Mouse (Mus musculus): ENCODE data around the gene Tmem129.

The Tmem129 gene

GRCm38 (mm10) chr5:33657787-33658663, at the start of gene Tmem129, which contains the start of gene Tacc3:
TSS of gene Tmem129 (minus strand) at chr5:33658416.
TSS of gene Tacc3 (plus strand) at chr5:33658128.
- DNase-seq = peak; percentile 99

- DNase-seq = peak in 1 of 2 experiments; percentile 58
These were observed 48.9 kb upstream of the Tmem129 start for GRCm38 (mm10) chr5:33707163-33707562.

DNA sequence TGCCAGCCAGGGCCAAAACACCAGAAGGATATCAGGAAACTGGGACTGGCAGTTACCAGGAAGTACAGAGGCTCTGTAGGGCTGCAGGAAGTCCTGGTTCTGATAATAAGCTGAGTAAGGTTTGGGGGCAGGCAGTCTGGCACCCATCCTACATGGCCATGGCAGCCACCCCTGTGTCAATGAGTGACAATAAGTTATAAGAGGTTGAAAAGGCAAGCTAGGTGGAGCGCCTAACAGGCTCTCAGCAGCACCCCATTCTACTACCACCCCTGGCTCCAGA, 48.1 kb upstream of the Tmem129 start:
- DNase-seq = peak in 1 of 2 experiments; percentile 54

DNA sequence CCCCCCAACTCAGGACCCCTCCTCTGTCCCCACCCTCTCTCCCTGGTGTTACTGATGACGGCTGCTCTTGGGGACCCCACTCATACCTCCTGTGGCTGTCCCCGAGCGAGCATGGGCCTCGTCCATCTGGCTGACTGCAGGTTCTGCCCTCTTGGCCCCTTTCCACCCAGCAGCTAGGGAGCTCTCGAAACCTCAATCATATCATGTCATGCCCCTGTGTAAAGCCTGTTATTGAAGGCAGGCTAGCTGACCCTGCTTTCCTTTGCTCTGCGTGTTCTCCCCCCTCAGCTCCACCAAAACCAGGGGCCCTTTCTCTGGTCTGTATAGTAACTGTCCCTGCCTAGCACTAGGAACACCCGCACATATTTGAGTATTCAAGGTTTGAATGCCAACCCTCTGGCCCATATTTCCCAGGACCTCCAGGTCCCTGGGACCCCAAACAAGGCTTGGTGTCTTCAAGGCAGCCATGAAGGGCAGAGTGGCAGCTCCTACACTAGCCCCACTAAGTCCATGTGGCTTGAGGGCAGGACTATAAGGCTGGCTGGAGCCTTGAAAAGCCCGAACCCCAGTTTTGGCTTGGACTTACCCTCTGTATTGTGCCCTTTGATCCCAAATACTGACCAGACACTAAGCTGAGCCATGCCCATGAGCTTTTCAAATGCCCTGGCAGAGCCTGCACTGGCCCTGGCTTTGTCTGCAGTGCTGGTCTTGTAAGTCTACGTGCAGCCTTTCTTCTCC, 47.6 kb upstream of the Tmem129 start:
- no peak for DNase-seq

GRCm38 (mm10) chr5:33704945-33705611, 46.9 kb upstream of the Tmem129 start:
- DNase-seq = no peak

- DNase-seq = no peak
These were observed 45.8 kb upstream of the Tmem129 start for GRCm38 (mm10) chr5:33703999-33704398.

DNA sequence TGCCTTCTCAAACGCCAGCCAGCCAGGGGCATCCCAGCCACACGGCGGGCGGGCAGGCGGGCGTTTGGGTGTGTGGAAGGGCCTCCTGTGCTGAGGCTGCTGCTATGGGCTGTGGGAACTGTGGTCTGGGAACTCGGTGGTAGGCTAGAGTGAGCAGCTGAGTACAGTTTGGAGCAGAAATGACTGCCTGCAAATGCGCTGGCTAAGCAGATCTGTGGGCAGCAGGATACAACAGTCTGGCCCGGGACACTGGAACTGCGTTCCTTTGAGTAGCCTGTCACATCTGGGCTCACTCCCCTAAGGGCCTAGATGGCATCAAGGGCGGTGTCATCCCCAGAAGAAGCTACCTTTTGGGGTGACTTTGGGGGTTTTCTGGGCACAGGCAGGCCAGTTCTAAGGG, 43.6 kb upstream of the Tmem129 start:
- DNase-seq = no peak

DNA sequence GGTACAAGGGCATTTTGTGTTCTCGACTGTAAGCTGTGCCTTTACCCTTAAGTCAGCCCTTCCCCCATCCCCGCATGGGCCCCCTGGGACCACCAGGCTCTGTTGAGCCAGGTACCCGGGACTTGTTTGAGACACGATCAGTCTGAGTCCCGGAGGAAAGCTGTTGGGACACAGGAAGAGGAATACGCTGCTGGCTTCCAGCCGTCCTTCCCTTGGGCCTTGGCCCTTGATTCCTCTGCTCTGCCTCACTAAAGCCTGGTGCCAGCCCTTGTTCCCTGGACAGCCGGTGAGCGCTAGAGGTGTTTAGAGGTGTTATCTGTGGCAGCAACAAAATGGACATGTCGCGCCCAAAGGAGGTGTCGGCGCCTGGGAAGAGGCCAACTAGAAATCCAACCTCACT, 41.8 kb upstream of the Tmem129 start:
- DNase-seq = no peak

GRCm38 (mm10) chr5:33698669-33699068, 40.5 kb upstream of the Tmem129 start:
- no peak for DNase-seq

DNA sequence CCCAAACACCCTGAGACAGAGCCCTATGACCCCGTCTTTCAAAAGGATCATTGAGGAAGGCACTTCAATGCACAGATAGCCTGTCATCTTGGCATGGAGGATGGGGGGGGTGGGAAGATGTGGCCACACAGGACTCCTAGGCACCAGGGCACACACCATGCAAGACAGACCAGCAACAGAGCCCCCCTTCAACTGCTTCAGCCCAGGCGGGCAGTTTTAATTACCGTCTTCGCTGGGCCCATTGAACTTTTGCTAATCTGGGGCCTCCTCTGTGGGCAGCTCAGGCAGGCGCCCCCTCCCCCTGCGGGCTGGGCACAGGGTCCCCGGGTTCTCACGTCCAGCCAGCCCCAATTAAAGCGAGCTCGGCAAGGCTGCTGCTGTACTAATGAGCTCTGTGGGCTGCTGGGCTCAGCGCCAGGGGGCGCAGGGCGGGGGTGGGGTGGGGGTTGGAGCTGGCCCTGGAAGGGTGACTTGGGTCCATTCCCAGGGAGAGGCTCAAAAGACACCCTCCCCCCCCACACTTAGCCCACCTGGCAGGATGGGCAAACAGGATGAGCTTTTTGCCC, 39.8 kb upstream of the Tmem129 start:
- DNase-seq = no peak

- DNase-seq = no peak
These were observed 39.3 kb upstream of the Tmem129 start for GRCm38 (mm10) chr5:33697534-33697933.

GRCm38 (mm10) chr5:33696430-33696829, 38.2 kb upstream of the Tmem129 start:
- peak; percentile 83 to 89 for DNase-seq

- no peak for DNase-seq
These were observed 37.5 kb upstream of the Tmem129 start for GRCm38 (mm10) chr5:33695718-33696121.

DNA sequence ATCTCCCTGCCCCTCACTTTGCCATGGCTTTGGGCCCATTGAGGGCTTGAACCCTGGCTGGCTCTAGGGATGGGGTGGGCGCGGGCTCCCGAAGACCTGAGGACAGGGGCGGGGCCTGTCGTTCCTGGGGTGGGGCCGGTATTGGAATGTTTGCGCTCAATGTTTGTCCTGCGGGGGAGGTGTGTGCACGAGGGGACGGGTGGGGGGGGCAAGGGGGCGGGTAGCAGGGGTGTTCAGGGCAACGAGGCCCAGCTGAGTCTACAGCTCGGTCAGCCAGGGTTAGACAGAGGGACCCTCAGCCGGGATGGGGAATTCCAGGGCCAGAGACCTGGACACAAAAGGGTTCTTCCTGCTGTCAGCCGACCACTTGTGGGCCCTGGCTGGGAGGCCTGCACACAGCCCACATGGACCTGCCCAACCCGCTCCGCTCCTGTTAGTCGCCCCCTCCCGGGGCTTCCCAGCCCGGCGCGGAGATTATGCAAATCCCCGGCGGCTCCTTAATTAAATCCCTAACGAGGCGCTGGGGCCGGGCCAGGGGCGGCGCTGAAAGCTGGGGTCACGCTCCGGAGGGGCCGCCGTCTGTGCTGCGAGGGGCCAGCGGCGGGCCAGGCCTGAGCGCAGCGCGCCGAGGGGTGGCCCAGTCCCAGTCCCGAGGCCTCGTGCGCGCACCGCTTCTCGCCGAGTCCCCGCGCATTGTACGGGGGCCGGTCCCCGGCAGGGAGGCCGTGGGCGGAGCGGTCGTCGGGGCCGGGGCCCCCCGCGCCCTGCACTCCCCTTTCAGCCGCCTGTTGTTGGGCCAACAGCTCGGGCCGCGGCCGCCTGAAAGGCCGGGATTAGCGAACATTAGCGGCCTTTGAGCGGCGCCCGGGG, 36.9 kb upstream of the Tmem129 start:
- peak; percentile 79 to 89 for DNase-seq

GRCm38 (mm10) chr5:33694461-33694847, 36.2 kb upstream of the Tmem129 start:
- peak in 1 of 2 experiments; percentile 58 for DNase-seq

DNA sequence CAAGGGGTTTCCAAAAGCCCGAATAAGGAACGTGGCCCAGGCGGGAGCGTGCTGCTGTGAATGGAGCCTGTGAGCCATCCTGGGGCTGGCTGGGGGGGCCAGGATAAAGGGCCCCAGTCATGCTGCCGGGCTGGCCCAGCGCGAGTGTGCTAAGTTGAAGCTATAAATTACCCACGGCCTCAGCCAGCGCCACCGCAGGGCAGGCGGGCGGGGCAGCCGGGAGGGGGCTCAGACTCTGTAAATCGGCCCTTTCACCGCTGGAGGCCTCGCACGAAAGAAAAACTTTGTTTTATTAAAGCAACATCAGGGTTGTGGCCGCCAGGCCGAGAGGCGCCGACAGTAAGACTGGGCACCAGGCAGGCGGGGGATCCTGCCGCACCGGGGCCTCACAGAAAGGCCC, 34.2 kb upstream of the Tmem129 start:
- DNase-seq = peak in 1 of 2 experiments; percentile 60

- peak; percentile 84 to 87 for DNase-seq
These were observed 31.8 kb upstream of the Tmem129 start for GRCm38 (mm10) chr5:33689852-33690645.

DNA sequence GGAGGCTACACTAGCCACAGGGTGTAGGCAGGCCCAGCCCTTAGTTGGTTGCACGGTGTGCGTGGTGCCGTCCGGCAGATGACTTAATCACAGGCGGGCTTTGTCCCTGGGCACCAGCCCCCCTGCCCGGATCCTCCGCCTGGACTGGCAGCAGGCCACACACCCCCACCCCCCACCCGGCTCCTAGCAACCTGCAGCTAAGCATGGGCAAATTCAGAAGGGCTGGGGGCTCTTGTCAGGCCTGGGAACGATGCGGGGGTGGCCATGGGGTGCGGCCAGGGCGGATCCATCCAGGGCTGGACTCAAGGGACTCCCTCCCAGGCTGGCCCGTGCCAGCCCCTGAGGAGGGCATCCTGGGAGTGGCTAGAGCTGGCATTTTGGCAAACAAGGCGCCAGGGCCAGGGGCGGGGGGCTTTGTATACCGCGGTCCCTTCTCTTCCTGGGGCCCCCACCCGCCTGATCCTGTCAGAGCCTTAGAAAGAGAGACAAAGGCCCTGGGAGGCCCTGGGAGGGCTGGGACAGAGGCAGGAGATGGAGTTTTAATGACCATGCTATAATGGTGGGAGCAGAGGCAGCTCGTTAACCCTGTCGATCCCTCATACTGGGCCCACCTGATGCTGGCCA, 31.1 kb upstream of the Tmem129 start:
- DNase-seq = peak; percentile 77 to 87

GRCm38 (mm10) chr5:33688278-33689220, 30.3 kb upstream of the Tmem129 start:
- peak; percentile 62 to 71 for DNase-seq

GRCm38 (mm10) chr5:33687142-33687541, 28.9 kb upstream of the Tmem129 start:
- peak in 1 of 2 experiments; percentile 62 for DNase-seq
